Mouse (Mus musculus) retina, postnatal 7 days (tissue): ENCODE results near the gene Erc1.
"Not testable (repeated sequence)": the region's sequence is repeated elsewhere in the genome, so short reads cannot be mapped to it uniquely, and the experiment has no call there.

Source experiments
- DNase-seq: peaks from one replicate; pipeline ENCODE4 v3.0.0-alpha.2; 2012; ENCODE audit warnings: low read depth, low spot score

Erc1 gene

GRCm38 (mm10) chr6:119711649-119712305, 136.2 kb downstream of the Erc1 start:
- DNase-seq: no peak

DNA sequence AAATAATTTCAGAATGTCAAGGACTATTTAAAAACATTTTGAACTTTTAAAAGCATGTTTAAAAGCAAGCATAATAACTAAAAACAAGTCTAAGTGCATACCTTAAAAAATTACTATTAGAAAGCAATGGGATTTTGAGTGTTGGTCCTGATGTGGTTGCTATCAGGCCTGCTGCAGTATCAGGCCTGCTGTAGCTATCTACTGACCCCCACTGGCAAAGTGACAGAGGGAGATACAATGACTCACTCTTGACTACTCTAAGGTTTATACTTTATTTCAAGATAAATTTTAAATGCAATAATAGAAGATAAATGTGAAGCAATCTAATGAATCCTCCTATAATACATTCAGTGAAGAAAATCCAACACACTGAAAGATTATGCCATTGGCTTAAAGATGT, 138.4 kb downstream of the Erc1 start:
- DNase-seq: peak; percentile 5

DNA sequence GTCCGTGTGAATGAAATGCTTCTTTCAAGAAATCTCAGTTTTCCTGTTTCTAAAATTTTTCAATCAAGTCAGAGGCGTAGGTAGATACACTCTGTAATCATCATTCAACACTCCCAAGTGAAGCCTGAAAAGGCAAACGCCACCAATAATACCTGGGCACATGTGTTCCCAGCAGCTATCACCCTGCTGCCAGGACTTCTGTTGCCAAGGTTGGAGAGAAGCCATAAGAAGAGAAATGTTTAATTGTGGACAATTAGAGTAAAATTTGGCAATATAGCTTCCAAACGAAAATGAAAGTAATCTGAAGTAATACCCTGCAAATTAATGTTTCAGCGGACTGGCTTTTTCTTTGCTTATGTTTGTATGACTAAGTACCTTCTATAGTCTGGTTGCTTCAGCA, 140.1 kb downstream of the Erc1 start:
- DNase-seq: no peak

DNA sequence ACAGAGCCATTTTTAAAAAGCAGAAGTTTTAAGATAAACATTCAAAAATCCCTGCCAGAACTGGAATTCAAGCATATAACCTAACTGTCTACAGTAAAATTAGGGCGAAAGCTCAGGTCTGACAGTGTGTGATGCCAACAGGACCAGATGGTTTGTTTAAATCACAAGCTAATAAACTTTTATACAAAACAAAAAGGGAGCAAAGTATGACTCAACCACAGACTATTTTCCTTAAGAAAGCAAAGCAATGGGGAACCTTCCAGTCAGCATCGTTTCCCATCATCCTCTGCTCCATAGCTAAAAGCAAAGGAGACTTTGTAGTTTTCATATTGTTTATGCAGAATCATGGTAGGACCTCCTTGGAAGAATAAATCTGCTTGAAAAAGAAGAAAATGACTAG, 143.1 kb downstream of the Erc1 start:
- DNase-seq: no peak

- no peak for DNase-seq
These were observed 155.2 kb downstream of the Erc1 start for GRCm38 (mm10) chr6:119692754-119693153.

DNA sequence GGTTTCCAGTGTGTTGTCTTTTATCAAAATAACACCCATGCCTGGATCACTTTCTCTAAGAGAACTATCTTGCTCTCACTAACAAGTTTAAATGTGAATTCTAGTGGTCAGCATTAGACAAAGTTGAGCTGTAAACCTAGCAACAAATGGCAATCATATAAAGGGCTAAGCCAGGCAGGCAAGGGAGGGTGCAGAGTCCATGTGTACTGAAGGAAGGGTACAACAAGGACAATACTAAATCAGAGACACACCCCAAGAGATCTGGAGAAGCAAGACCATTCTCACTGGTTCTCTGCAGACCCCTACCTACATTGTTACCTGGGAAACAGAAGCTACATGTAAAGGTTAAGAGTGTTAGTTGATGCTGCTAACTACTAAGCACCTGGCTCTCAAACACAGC, 161.5 kb downstream of the Erc1 start:
- no peak for DNase-seq

DNA sequence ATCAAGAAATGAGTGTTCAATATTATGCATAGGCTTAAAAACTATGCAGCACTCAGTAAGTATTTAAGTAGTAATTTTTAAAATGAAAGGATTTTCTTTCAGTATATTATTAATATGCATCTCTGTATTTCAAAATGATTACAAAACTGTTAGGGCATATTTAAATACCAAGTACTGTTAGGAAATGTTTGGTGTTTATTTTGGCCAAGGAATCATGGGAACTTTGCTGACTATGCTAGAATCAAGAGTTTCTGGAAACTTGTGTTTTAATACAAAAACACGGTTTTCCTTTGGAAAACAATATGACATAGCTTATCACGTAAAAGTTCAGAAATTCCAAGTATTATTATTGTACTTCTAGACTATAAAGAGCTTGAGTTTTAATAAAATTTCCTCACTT, 167.2 kb downstream of the Erc1 start:
- no peak for DNase-seq

DNA sequence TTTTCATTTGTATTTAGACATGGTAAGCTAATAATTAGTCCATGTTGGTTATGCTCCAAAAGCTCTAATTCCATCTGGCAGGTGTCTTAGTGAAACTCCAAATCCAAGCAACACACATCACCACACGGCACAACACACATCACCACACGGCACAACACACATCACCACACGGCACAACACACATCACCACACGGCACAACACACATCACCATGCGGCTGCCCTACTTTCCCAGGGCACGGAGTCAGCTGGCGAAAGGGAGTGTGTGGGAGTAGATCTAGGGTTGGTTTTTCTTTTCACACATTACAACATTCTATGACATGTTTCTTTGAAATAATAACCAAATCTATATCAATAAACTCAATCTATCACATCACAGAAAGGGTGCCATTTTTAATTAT, 173.2 kb downstream of the Erc1 start:
- no peak for DNase-seq

DNA sequence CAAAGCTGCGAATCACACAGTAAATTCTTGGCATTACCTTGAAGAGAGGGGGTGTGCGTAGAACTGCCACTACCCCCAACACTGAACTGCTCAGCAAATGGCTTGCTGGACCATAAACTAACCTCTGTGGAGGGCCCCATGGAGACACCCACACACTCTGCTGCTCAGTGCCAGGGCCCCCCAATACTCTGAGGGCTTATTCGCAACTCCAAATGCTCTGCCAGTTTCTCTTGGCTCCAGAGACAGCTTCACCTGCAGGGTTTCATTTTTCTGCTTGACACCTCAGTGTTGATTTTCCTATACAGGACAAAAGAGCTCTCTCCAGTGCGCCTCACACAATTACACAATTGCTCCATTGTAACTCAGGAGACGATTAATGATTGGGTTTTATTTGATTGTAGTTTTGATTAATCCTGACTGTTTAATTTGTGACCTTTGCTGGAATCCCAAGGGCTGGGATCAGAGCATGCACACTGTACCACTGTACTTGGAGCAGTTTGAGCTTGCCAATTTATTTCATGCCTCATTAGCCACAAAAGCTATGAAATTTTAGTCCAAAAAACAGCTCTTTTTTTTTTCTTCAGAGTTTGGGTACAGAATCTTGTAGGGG, 173.7 kb downstream of the Erc1 start:
- no peak for DNase-seq

DNA sequence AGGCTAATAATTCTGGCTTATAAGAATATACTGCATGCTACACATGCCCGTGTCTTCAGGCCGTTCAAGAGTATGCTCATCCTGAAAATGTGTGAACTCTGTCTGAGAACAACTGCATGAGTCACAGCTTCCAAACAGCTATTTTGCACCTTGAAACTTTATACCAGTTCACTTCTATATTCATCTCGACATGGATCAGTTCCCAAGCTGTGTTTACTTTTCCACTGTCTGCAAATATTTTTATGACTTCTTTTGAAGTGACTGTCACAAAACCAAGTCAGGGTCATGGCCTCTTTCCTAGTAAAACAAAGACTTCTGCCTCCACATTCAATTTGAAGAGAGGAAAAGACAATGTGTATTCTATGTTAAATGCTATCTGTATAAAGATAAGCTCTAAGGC, 178.2 kb downstream of the Erc1 start:
- DNase-seq: no peak

DNA sequence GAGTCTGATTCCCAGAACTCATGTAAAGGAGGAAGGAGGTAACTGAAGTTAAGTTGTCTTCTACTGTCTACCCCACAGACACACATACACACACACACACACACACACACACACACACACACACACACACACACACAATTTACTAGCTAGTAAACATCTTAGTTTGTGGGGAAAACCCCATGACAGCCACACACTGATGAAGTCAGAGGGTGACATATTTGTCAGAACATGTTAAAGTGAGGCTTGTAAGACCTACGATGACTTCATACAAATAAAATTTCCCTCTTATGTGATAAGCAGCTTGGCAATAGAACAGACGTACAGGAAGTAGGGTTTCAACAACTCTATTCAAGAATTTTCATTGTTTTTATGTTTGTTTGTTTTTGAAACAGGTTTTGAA, 185.0 kb downstream of the Erc1 start:
- no peak for DNase-seq

DNA sequence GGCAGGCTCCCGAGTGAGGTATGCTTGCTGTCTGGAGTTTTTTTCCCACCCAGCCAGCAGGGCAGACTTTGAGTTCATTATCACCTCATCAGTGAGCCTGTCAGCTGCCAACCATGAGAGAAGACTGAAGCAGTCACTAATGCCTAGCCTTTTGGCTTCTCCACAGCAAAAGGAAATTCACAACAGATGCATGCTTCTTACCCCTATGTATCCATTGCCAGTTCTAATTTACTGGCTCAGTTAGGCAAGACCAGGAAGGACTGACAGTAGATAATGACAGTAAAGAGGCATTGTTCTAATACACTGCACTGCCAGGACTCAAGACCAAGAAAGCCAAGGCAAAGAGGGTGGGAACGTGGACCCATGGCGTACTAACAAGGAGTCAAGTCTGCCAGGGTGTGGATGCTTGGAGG, 186.9 kb downstream of the Erc1 start:
- no peak for DNase-seq

GRCm38 (mm10) chr6:119658441-119658840, 189.5 kb downstream of the Erc1 start:
- DNase-seq: no peak

DNA sequence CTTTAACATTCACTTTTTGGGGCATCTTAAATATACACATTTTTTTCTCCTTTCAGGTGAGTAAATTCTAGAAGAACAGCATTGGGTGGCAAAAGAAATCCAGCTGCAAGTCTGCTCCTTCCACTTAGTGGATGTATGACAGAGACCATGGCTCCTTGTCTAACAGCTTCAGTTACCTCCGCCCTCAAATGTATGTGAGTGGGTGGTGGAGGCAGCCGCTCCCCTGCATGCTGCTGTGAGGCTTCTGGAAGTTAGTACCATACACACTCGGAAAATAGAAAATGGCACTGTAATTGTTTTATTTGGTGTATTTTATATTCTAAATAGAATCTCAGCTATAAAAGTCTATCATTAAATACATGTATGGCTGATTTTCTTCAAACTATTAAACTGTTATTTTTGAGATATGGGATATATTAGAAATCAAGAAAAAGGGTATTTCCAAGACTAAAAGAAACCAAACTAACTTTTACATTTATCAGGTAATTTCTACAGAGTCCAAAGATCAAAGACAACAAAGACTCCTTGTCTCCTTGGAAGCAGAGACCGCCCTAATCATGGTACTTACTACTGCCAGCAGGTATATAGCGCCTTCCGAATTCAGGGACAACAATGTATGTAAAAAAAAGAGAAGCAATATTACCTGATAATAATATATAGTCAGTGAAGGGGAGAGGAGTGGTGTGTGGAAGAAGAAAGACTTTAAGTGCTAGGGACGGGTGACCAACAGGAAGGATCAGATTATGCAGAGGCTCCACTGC, 190.4 kb downstream of the Erc1 start:
- DNase-seq: no peak

GRCm38 (mm10) chr6:119654777-119655176, 193.2 kb downstream of the Erc1 start:
- DNase-seq: not testable (repeated sequence)

DNA sequence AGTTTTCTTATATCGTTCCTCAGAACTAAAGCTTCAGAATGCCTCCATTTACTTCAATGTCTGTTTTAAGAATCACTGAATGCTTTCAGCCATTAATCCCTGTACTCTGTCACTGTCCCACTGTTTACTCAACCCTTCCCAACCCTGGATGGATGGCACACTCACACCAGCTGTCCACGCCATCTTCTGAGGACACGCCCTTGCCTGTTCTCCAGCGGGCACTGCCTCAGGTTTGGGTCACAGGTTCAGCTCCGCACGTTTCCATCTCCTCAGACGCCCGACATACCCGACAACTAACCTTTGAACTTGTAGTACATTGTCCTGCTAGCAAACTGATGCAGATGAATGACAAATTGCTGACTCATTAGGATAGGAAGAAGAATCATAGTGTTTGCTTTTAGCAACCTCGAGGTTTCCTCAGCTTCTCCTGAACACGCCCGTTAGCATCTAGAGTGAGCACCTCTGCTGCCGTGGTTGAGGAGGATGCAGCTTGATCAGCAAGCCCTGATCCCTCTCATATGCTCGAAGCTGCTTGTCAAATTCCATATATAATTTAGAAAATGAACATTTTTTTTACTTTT, 204.0 kb downstream of the Erc1 start:
- DNase-seq: no peak

- DNase-seq: no peak
These were observed 204.7 kb downstream of the Erc1 start for GRCm38 (mm10) chr6:119643178-119643728.

DNA sequence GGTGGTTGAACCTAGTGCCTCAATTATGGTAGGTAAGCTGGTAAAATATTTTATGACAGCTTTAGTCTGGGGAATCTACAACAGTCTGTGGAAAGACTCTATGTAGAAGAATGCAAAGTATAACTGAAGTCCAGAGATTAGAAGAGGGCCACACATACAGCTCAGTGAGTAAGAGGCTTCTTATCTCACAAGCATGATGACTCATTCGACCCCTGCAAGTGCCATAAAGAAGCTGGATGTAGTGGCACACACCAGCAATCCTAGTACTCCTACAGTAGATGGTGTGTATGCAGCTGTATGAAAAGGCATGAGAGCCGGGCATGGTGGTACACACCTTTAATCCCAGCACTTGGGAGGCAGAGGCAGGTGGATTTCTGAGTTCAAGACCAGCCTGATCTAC, 205.2 kb downstream of the Erc1 start:
- no peak for DNase-seq

GRCm38 (mm10) chr6:119635629-119636028, 212.3 kb downstream of the Erc1 start:
- no peak for DNase-seq

DNA sequence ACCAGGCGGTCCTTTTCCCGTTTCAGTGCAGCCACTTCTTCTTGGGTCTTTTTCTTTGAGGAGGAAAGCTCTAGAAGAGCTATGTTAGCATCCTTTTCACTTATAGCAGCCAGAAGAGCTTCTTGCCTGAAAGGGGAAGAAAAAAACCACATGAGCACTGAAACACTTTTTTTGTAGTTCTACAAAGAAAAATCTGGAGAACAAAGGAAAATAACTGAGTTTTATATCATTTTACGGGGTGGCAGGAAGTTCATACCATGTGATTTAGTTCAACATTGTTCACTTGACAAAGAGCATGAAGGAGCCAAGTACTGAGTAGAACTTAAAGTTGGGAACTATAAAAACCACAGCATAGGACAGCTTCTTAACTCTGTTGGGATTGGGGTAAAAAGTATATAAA, 217.3 kb downstream of the Erc1 start:
- no peak for DNase-seq

- DNase-seq: no peak
These were observed 246.6 kb downstream of the Erc1 start for GRCm38 (mm10) chr6:119601379-119601778.

DNA sequence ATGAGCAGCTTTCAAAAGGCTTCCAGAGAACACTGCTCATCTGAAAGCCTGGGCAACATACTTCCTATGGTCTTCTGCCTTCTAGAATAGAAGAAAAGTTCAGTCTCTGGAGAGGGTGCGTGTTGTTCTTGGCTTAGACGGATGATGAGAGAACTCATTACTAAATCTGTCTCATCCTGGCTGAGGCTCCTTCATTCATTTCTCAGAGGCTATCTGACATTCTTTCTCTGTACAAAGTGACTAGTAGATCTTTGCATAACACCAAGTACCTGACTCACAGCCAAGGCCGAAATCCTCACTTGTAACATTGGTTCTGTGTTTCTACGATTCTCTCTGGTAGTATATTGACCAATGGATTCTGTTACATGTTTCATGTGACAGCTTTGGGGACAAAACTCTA, 252.5 kb downstream of the Erc1 start:
- DNase-seq: no peak
